Mouse (Mus musculus) midbrain, postnatal 0 days (tissue): ENCODE data around the gene Ppp1r17. TPM values are rescaled to one million over a fixed set of nuclear protein-coding genes. Genes with fewer than 3 reads are reported as not detected.

ENCODE experiments used
- ATAC-seq: fragments of 200-750 bp; cut with Nextera tagmentation; 2 replicates; pipeline ENCODE4 v1.8.0; 2017; ENCODE audit warnings: moderate number of reproducible peaks, mild to moderate bottlenecking, moderate TSS enrichment, moderate library complexity; ENCODE audit not compliant: low FRiP score
- DNase-seq: peaks from one replicate; pipeline ENCODE4 v3.0.0-alpha.2; 2015; ENCODE audit warnings: low spot score
- H3K27ac ChIP-seq: fragments of 300-500 bp; sonication (generic); 2 replicates; pipeline ENCODE4 v1.5.1; 2014; ENCODE audit warnings: low read depth, mild to moderate bottlenecking, low read length, mixed read lengths
- H3K27me3 ChIP-seq: fragments of 300-500 bp; sonication (generic); 2 replicates; pipeline ENCODE4 v1.6.1; 2014; ENCODE audit warnings: low read length, control low read depth, mixed read lengths; ENCODE audit not compliant: insufficient read depth
- H3K36me3 ChIP-seq: fragments of 300-500 bp; sonication (generic); 2 replicates; pipeline ENCODE4 v1.6.1; 2014; ENCODE audit warnings: low read length, control low read depth, mixed read lengths; ENCODE audit not compliant: insufficient read depth
- H3K4me1 ChIP-seq: fragments of 300-500 bp; sonication (generic); 2 replicates; pipeline ENCODE4 v1.6.1; 2014; ENCODE audit warnings: mild to moderate bottlenecking, control low read depth, antibody characterized with exemption, low read length, mixed read lengths; ENCODE audit not compliant: insufficient read depth
- H3K4me2 ChIP-seq: fragments of 300-500 bp; sonication (generic); 2 replicates; pipeline ENCODE4 v1.6.1; 2014; ENCODE audit warnings: low read depth, mild to moderate bottlenecking, low read length, mixed read lengths; ENCODE audit not compliant: poor library complexity, severe bottlenecking
- H3K4me3 ChIP-seq: fragments of 300-500 bp; sonication (generic); 2 replicates; pipeline ENCODE4 v1.5.1; 2014; ENCODE audit warnings: low read depth, mild to moderate bottlenecking, low read length, moderate library complexity
- H3K9ac ChIP-seq: fragments of 300-500 bp; sonication (generic); replicated peaks from 2 replicates; pipeline ENCODE4 v1.6.1; 2014; ENCODE audit warnings: mild to moderate bottlenecking, low read length, moderate library complexity, mixed read lengths; ENCODE audit not compliant: poor library complexity, severe bottlenecking
- H3K9me3 ChIP-seq: fragments of 300-500 bp; sonication (generic); 2 replicates; pipeline ENCODE4 v1.6.1; 2016; ENCODE audit warnings: low read length, control low read depth
- CTCF ChIP-seq: IDR thresholded peaks from 2 replicates; pipeline ENCODE4 v1.5.1; 2016; ENCODE audit warnings: antibody characterized with exemption, mild to moderate bottlenecking
- WGBS: fragments of 180-500 bp; shearing (Covaris S2); extraction: QIAGEN DNeasy Blood & Tissue Kit; methylation state at CpG from one replicate; pipeline ENCODE4 v1.1.7; 2014; 5-methylcytosine and 5-hydroxymethylcytosine counted together
- polyA plus RNA-seq: library from polyadenylated mRNA; unstranded; fragments of >200 nt; fragmentation: Nextera tagmentation; extraction: Ambion mirVana; gene quantifications from 2 replicates; pipeline ENCODE4 v1.2.1, GENCODE M21; 2015
- total RNA-seq: library from RNA; depleted of rRNA; stranded (reverse); fragments of >200 nt; gene quantifications from 2 replicates; pipeline ENCODE4 v1.2.3, GENCODE M21; 2014

The Ppp1r17 gene
- total and polyA plus RNA-seq, 2 experiments from 2014 or later, result 0.27 to 4.6 TPM

DNA sequence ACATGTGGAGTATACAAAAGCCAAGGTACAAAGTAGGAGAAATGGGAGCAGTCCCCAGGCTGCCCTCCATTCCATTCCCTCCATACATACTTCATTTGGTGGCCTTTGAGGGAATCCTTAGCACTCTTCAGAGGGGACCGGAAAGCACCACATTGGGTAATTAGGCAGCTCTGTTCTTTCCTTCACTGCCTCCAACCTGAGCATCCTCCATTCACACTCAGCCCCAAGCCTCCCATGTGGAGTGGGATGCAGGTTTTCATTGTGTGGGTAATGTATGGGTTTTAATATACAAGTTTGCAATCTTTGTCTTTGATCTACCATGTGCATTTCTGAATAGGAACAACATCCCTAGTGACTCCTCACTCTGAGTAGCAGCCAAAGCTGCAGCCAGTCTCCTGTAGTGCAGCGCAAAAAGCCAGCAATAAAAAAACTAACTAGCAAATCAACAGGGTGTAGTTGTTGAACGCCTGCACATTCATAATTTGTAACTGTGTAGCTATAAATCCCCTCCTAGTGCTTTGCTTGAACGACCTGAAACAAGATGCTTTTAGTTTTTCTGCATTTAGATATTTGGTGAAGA lies 22.3 kb downstream of the Ppp1r17 start:
- no peak for DNase-seq
- no peak for TF ChIP-seq CTCF
- WGBS, result 60% methylated on average over 4 of the region's 4 CpGs
- H3K36me3 ChIP-seq, result no peaks in the 10 kb centered on the region
- no peak overlapping the region for H3K4me3 ChIP-seq
- ATAC-seq, result no peak
- no peaks in the 10 kb centered on the region for H3K9me3 ChIP-seq
- no peak overlapping the region for H3K27ac ChIP-seq
- H3K4me1 ChIP-seq, result no peaks in the 10 kb centered on the region
- H3K9ac ChIP-seq, result no peak overlapping the region
- H3K27me3 ChIP-seq, result no peaks in the 10 kb centered on the region
- no peak overlapping the region for H3K4me2 ChIP-seq

DNA sequence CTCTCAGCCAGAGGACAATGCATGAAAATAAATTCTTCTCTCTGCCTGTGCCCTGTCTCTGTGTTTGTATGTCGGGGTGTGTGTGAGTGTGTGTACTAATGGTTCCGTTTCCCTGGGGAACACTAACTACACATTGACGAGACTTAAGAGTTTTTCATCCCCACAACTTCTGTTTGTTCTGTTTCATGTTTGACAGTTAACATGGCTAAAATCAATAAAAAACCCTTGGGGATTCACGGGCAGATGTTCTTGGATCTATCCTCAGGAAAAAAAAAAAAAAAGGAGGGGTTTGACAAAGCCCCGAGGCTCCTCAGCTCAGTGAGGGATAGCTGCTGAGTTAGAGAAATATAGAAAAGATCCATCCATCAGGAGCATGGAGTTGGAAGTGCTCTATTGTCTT lies 27.0 kb downstream of the Ppp1r17 start:
- 28% methylated on average over 5 of the region's 5 CpGs for WGBS
- Histone ChIP-seq H3K27ac (no peak overlapping the region), H3K27me3 (no peaks in the 10 kb centered on the region), H3K9ac (no peak overlapping the region), H3K4me3 (no peak overlapping the region), H3K4me2 (no peak overlapping the region), H3K9me3 (no peaks in the 10 kb centered on the region), H3K4me1 (no peaks in the 10 kb centered on the region), H3K36me3 (no peaks in the 10 kb centered on the region)
- DNase-seq (no peak), ATAC-seq (no peak)
- TF ChIP-seq CTCF, result no peak

GRCm38 (mm10) chr6:56044716-56045115 lies 27.4 kb downstream of the Ppp1r17 start:
- no peak overlapping the region for H3K9ac ChIP-seq
- no peak overlapping the region for H3K27ac ChIP-seq
- 45% methylated on average over 1 of the region's 1 CpGs for WGBS

GRCm38 (mm10) chr6:56048580-56048979 lies 31.3 kb downstream of the Ppp1r17 start:
- DNase-seq, result no peak
- TF ChIP-seq CTCF, result no peak
- Histone ChIP-seq H3K4me1 (no peaks in the 10 kb centered on the region), H3K9me3 (no peaks in the 10 kb centered on the region), H3K36me3 (no peaks in the 10 kb centered on the region), H3K27ac (no peak overlapping the region), H3K9ac (no peak overlapping the region), H3K4me3 (no peak overlapping the region), H3K27me3 (no peaks in the 10 kb centered on the region), H3K4me2 (no peak overlapping the region)
- ATAC-seq, result no peak
- WGBS, result 90% methylated on average over 3 of the region's 3 CpGs

More at GRCm38 (mm10) chr6:56044716-56045115, 27.4 kb downstream of the Ppp1r17 start:
- Histone ChIP-seq H3K4me3 (no peak overlapping the region), H3K36me3 (no peaks in the 10 kb centered on the region), H3K4me1 (no peaks in the 10 kb centered on the region), H3K4me2 (no peak overlapping the region), H3K27me3 (no peaks in the 10 kb centered on the region), H3K9me3 (no peaks in the 10 kb centered on the region)
- no peak for DNase-seq
- TF ChIP-seq CTCF, result no peak
- ATAC-seq, result no peak

- peak; percentile 94 for TF ChIP-seq CTCF
- no peaks in the 10 kb centered on the region for H3K36me3 ChIP-seq
- no peak overlapping the region for H3K4me3 ChIP-seq
- H3K4me2 ChIP-seq, result no peak overlapping the region
- no peaks in the 10 kb centered on the region for H3K9me3 ChIP-seq
- no peaks in the 10 kb centered on the region for H3K27me3 ChIP-seq
- ATAC-seq (peak; percentile 74; the same call in 1 of the 2 replicates), DNase-seq (peak; percentile 80)
- 30% methylated on average over 4 of the region's 4 CpGs for WGBS
- no peaks in the 10 kb centered on the region for H3K4me1 ChIP-seq
- H3K27ac ChIP-seq, result no peak overlapping the region
- no peak overlapping the region for H3K9ac ChIP-seq
These were observed 31.8 kb downstream of the Ppp1r17 start for GRCm38 (mm10) chr6:56049104-56049503.

DNA sequence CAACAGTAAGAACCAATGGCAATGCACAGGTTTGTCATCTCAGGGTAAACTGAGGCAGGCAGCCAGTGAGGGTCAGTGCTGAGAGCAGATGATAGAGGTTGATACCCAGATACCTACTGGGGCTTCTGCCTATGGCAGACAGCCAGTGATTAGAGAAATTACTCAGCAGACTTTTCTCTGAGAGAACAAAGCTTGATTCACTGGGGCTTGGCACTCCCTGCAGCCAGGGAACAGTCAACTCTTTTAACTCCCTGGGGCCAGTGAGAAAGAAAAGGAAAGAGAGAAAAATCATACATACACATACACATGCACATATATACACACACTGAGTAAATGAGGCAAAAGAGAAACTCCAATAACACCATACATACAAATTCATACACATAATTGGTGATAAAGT lies 46.4 kb downstream of the Ppp1r17 start:
- DNase-seq, result peak; percentile 47
- TF ChIP-seq CTCF, result no peak
- ATAC-seq, result no peak

More for the DNA sequence above, 46.4 kb downstream of the Ppp1r17 start:
- H3K27me3 ChIP-seq, result no peaks in the 10 kb centered on the region
- no peaks in the 10 kb centered on the region for H3K36me3 ChIP-seq
- no peak overlapping the region for H3K9ac ChIP-seq
- H3K4me3 ChIP-seq, result no peak overlapping the region
- no peaks in the 10 kb centered on the region for H3K4me1 ChIP-seq
- no peaks in the 10 kb centered on the region for H3K9me3 ChIP-seq
- H3K4me2 ChIP-seq, result no peak overlapping the region
- no peak overlapping the region for H3K27ac ChIP-seq
